Mouse (Mus musculus): ENCODE measurements around the gene Atf7ip2. TPM values are rescaled to one million over a fixed set of nuclear protein-coding genes. Genes with fewer than 3 reads are reported as not detected.
"Not testable (repeated sequence)": the region's sequence is repeated elsewhere in the genome, so short reads cannot be mapped to it uniquely, and the experiment has no call there.

The Atf7ip2 gene
- polyA plus RNA-seq, 1 experiment from 2014 or later, result 0.33 TPM

DNA sequence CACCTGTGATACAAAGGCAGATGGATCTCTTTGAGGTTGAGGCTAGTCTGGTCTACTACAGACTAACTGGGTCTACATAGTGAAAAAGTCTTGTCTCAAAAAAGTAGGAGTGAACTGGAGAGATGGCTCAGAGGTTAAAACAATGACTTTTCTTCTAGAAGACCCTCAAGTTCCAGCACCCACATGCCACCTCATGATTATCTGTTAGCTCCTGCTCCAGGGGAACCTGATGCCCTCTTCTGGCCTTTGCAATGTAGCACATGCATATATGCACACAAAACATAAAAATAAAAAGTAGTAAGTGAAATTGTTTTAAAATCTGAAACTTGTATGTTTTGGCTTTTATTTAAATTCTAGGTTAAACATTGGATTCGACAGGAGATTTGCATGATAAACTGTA is 16.3 kb downstream of the Atf7ip2 start:
- H3K4me2 ChIP-seq (ENCODE audit: low read length), result no peak overlapping the region
- no peaks in the 10 kb centered on the region for H3K27me3 ChIP-seq (replicated peaks; ENCODE audit: control insufficient read depth, insufficient read depth, low read length)
- no peaks in the 10 kb centered on the region for H3K9me3 ChIP-seq (replicated peaks; ENCODE audit: control insufficient read depth, low read length)
- H3K27ac ChIP-seq (ENCODE audit: low read depth, low read length), result no peak overlapping the region
- H3K4me1 ChIP-seq (ENCODE audit: control insufficient read depth, insufficient read depth, low read length), result no peaks in the 10 kb centered on the region
- H3K9ac ChIP-seq (ENCODE audit: low read length), result no peak overlapping the region
- H3K36me3 ChIP-seq (ENCODE audit: control insufficient read depth, insufficient read depth, low read length), result no peaks in the 10 kb centered on the region
- H3K4me3 ChIP-seq (ENCODE audit: low read depth, low read length), result no peak overlapping the region
- no peak for DNase-seq (ENCODE audit: low spot score)
- WGBS, result 87% methylated on average over 1 of the region's 1 CpGs
- ATAC-seq, result no peak

DNA sequence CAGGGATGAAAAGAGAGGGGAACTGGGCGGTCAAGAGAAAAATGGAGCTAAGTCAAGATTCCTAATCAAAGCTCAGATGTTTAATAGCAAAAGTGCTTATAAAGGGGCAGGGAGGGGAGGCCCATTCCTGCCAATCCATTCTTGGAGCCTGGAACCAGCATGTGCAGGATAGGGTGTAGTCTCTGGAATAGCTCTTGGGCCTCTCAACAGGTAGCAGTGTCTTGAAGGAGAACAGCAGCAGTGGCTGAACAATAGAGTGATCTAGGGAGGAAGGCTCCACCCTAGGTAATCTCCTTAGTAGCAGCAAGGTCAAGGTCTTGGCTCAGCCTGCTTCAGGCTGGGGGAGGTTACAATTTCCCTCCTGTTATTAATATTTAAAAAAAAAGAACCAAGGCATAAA is 23.9 kb downstream of the Atf7ip2 start:
- H3K36me3 ChIP-seq (ENCODE audit: control insufficient read depth, insufficient read depth, low read length); H3K27me3 ChIP-seq (replicated peaks; ENCODE audit: control insufficient read depth, insufficient read depth, low read length); H3K9ac ChIP-seq (ENCODE audit: low read length); H3K9me3 ChIP-seq (replicated peaks; ENCODE audit: control insufficient read depth, low read length); H3K4me1 ChIP-seq (ENCODE audit: control insufficient read depth, insufficient read depth, low read length); DNase-seq (ENCODE audit: low spot score); ATAC-seq; H3K27ac ChIP-seq (ENCODE audit: low read depth, low read length); H3K4me2 ChIP-seq (ENCODE audit: low read length); H3K4me3 ChIP-seq (ENCODE audit: low read depth, low read length): not testable (repeated sequence)
- WGBS, result 92% methylated on average over 1 of the region's 1 CpGs

DNA sequence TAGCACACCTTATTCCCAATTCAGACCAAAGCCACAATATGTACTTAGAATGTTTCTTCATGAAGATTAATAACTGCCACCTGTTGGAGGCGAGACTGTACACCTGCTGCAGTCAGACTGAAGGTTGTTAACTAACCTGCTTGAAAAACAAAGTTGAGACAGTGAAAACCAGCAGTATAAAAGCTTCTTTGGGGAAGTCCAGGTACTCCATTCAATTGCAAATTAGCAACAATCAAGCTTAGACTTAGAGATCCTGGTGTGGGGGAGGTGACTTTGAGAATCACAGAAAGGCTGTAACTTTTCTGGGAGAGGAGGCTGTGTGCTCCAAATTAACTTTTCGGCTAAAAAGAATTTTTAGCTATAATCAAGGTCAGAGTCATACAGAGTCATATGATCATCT is 24.5 kb downstream of the Atf7ip2 start:
- WGBS, result 90% methylated on average over 2 of the region's 2 CpGs
- not testable (repeated sequence) for H3K4me2 ChIP-seq (ENCODE audit: low read length); H3K9me3 ChIP-seq (replicated peaks; ENCODE audit: control insufficient read depth, low read length); H3K27ac ChIP-seq (ENCODE audit: low read depth, low read length); H3K4me3 ChIP-seq (ENCODE audit: low read depth, low read length); H3K36me3 ChIP-seq (ENCODE audit: control insufficient read depth, insufficient read depth, low read length); H3K27me3 ChIP-seq (replicated peaks; ENCODE audit: control insufficient read depth, insufficient read depth, low read length); DNase-seq (ENCODE audit: low spot score); ATAC-seq; H3K9ac ChIP-seq (ENCODE audit: low read length); H3K4me1 ChIP-seq (ENCODE audit: control insufficient read depth, insufficient read depth, low read length)

DNA sequence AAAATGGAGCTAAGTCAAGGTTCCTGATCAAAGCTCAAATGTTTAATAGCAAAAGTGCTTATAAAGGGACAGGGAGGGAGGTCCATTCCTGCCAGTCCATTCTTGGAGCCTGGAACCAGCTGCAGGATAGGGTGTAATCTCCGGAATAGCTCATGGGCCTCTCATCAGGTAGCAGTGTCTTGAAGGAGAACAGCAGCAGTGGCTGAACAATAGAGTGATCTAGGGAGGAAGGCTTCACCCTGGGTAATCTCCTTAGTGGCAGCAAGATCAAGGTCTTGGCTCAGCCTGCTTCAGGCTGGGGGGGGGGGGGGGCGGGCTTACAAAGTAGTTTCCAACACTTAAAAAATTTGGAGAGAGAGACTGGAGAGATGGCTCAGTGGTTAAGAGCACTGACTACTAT is 34.8 kb downstream of the Atf7ip2 start:
- H3K27me3 ChIP-seq (replicated peaks; ENCODE audit: control insufficient read depth, insufficient read depth, low read length), result no peaks in the 10 kb centered on the region
- H3K4me2 ChIP-seq (ENCODE audit: low read length), result no peak overlapping the region
- H3K27ac ChIP-seq (ENCODE audit: low read depth, low read length), result no peak overlapping the region
- ATAC-seq (no peak), DNase-seq (ENCODE audit: low spot score) (no peak)
- H3K9ac ChIP-seq (ENCODE audit: low read length), result no peak overlapping the region
- H3K4me3 ChIP-seq (ENCODE audit: low read depth, low read length), result no peak overlapping the region
- no peaks in the 10 kb centered on the region for H3K9me3 ChIP-seq (replicated peaks; ENCODE audit: control insufficient read depth, low read length)
- H3K4me1 ChIP-seq (ENCODE audit: control insufficient read depth, insufficient read depth, low read length), result no peaks in the 10 kb centered on the region
- WGBS, result 6% methylated on average over 2 of the region's 2 CpGs
- no peaks in the 10 kb centered on the region for H3K36me3 ChIP-seq (ENCODE audit: control insufficient read depth, insufficient read depth, low read length)

DNA sequence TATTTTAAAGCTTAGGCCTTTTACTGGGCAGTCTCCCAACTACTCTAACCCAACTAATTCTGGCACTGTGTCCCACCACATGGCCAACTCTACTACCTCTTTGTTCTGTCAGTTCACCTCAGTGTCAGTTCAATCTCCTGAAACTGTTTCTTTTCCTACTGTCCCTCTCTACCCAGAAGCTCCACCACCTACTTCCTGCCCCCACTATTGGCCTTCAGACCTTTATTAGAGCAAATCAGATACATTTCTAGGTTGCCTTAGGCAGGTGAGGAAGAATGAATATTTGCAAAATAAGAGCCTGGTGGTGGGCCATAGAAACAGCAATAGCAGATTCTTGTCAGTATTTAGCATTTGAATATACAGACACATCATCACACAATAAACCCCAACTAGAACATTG is 44.1 kb downstream of the Atf7ip2 start:
- no peak overlapping the region for H3K27ac ChIP-seq (ENCODE audit: low read depth, low read length)
- H3K4me1 ChIP-seq (ENCODE audit: control insufficient read depth, insufficient read depth, low read length), result no peaks in the 10 kb centered on the region
- H3K36me3 ChIP-seq (ENCODE audit: control insufficient read depth, insufficient read depth, low read length), result no peaks in the 10 kb centered on the region
- no peak for ATAC-seq
- no peak overlapping the region for H3K9ac ChIP-seq (ENCODE audit: low read length)
- no peaks in the 10 kb centered on the region for H3K9me3 ChIP-seq (replicated peaks; ENCODE audit: control insufficient read depth, low read length)
- no peaks in the 10 kb centered on the region for H3K27me3 ChIP-seq (replicated peaks; ENCODE audit: control insufficient read depth, insufficient read depth, low read length)
- no peak overlapping the region for H3K4me3 ChIP-seq (ENCODE audit: low read depth, low read length)
- no peak for DNase-seq (ENCODE audit: low spot score)
- H3K4me2 ChIP-seq (ENCODE audit: low read length), result no peak overlapping the region

DNA sequence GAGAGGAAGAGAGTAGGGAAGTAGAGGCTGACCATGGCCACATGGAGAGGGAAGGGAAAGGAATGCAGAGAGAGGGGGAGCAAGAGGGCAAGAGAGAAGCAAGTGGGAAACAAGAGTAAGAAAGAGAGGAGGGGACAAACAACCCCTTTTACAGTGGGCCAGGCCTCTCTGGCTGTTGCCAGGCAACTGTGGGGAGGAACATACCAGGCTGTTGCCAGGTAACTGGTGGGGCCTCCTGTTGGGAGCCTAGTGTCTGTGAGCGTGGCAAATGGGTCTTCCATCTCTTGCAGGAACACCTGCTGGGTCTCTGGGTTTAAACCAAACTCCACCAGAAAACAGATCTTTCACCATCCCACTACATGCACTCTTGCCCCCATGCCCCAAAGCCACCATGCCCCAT is 61.5 kb downstream of the Atf7ip2 start:
- peak; percentile 1 for DNase-seq (ENCODE audit: low spot score)
- Histone ChIP-seq H3K27ac (ENCODE audit: low read depth, low read length) (no peak overlapping the region), H3K9ac (ENCODE audit: low read length) (no peak overlapping the region), H3K4me2 (ENCODE audit: low read length) (no peak overlapping the region), H3K36me3 (ENCODE audit: control insufficient read depth, insufficient read depth, low read length) (no peaks in the 10 kb centered on the region), H3K27me3 (replicated peaks; ENCODE audit: control insufficient read depth, insufficient read depth, low read length) (no peaks in the 10 kb centered on the region), H3K4me1 (ENCODE audit: control insufficient read depth, insufficient read depth, low read length) (no peaks in the 10 kb centered on the region), H3K4me3 (ENCODE audit: low read depth, low read length) (no peak overlapping the region), H3K9me3 (replicated peaks; ENCODE audit: control insufficient read depth, low read length) (no peaks in the 10 kb centered on the region)
- WGBS, result 7% methylated on average over 1 of the region's 1 CpGs
- no peak for ATAC-seq

DNA sequence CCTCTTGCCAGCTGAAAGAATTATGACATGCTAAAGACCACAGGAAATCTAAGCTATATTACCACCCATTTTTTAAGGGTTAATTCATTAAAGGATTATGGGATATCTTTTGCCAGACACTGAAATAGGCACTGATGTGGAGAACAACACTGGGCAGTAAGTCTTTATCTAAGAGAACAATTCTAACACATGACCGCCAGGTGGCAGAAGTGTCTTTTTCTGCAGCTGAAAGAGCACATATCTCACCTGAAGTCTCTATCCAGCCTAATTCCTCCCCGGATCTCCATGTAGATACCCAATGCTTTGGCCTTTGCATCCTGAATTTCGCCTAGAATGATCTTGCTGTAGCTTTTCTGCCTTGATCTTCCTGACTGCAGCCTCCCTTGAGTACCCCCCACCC is 79.7 kb downstream of the Atf7ip2 start:
- no peak overlapping the region for H3K4me2 ChIP-seq (ENCODE audit: low read length)
- H3K9me3 ChIP-seq (replicated peaks; ENCODE audit: control insufficient read depth, low read length), result 0 out of 2 replicates have a peak, but pooled peaks cover 8% of the 10 kb centered on the region
- peak; percentile 70 for DNase-seq (ENCODE audit: low spot score)
- no peak for ATAC-seq
- WGBS, result 30% methylated on average over 3 of the region's 3 CpGs
- no peaks in the 10 kb centered on the region for H3K4me1 ChIP-seq (ENCODE audit: control insufficient read depth, insufficient read depth, low read length)
- H3K9ac ChIP-seq (ENCODE audit: low read length), result no peak overlapping the region
- no peak overlapping the region for H3K27ac ChIP-seq (ENCODE audit: low read depth, low read length)
- no peak overlapping the region for H3K4me3 ChIP-seq (ENCODE audit: low read depth, low read length)
- H3K27me3 ChIP-seq (replicated peaks; ENCODE audit: control insufficient read depth, insufficient read depth, low read length), result no peaks in the 10 kb centered on the region
- no peaks in the 10 kb centered on the region for H3K36me3 ChIP-seq (ENCODE audit: control insufficient read depth, insufficient read depth, low read length)

DNA sequence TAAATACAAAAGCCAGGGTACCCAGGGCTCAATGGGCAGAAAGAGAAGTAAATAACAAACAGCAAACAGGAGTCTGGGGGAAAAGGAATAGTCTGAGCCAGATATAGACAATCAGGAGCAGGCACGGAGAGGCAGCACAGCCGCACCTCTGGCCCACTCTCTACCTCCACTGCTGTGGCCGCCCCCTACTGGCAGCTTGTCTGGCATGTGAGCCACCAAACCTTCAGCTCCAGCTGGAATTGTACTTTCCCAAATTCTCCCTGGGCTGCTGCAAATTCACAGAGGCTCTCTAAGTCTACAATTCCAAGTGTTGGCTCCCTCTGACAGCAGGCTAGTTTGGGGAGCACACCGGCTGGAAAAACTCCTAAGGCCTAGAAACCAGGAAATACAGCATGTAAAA is 82.0 kb downstream of the Atf7ip2 start:
- no peak overlapping the region for H3K4me2 ChIP-seq (ENCODE audit: low read length)
- H3K9ac ChIP-seq (ENCODE audit: low read length), result no peak overlapping the region
- 0 out of 2 replicates have a peak, but pooled peaks cover 8% of the 10 kb centered on the region for H3K9me3 ChIP-seq (replicated peaks; ENCODE audit: control insufficient read depth, low read length)
- WGBS, result 68% methylated on average over 4 of the region's 4 CpGs
- no peaks in the 10 kb centered on the region for H3K27me3 ChIP-seq (replicated peaks; ENCODE audit: control insufficient read depth, insufficient read depth, low read length)
- H3K27ac ChIP-seq (ENCODE audit: low read depth, low read length), result no peak overlapping the region
- ATAC-seq, result no peak
- no peaks in the 10 kb centered on the region for H3K4me1 ChIP-seq (ENCODE audit: control insufficient read depth, insufficient read depth, low read length)
- no peak overlapping the region for H3K4me3 ChIP-seq (ENCODE audit: low read depth, low read length)
- DNase-seq (ENCODE audit: low spot score), result no peak
- H3K36me3 ChIP-seq (ENCODE audit: control insufficient read depth, insufficient read depth, low read length), result no peaks in the 10 kb centered on the region

DNA sequence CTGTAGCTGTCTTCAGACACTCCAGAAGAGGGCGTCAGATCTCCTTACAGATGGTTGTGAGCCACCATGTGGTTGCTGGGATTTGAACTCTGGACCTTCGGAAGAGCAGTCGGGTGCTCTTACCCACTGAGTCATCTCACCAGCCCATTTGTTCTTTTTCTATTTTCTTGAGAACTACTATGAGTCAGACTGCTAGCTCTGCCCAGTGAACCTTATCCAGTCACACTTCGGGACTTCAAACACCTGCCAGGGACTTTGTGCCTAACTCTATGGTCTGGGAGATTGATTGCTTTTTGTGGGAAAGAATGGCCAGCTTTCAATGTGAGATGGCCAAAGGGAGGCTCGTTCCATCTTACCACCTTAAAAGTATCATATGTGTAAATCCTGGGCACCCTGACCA is 84.3 kb downstream of the Atf7ip2 start:
- not testable (repeated sequence) for ATAC-seq; DNase-seq (ENCODE audit: low spot score); H3K9me3 ChIP-seq (replicated peaks; ENCODE audit: control insufficient read depth, low read length); H3K4me3 ChIP-seq (ENCODE audit: low read depth, low read length); H3K4me1 ChIP-seq (ENCODE audit: control insufficient read depth, insufficient read depth, low read length); H3K36me3 ChIP-seq (ENCODE audit: control insufficient read depth, insufficient read depth, low read length); H3K27ac ChIP-seq (ENCODE audit: low read depth, low read length); H3K27me3 ChIP-seq (replicated peaks; ENCODE audit: control insufficient read depth, insufficient read depth, low read length); H3K9ac ChIP-seq (ENCODE audit: low read length); H3K4me2 ChIP-seq (ENCODE audit: low read length)
- 85% methylated on average over 5 of the region's 5 CpGs for WGBS

All from forebrain, embryonic 14.5 days (tissue).